Mouse (Mus musculus) gastrocnemius, postnatal 25 days (tissue): ENCODE data around the gene Rbpms2. TPM values are rescaled to one million over a fixed set of nuclear protein-coding genes. Genes with fewer than 3 reads are reported as not detected.
A peak's percentile ranks its signal among the peaks of the same experiment; 100 is the strongest.

ENCODE experiments used
- DNase-seq: peaks from one replicate; pipeline ENCODE4 v3.0.0; 2022
- long read RNA-seq, 2 experiments: library from polyadenylated mRNA; stranded (forward); transcript quantifications; one replicate each; pipeline ENCODE4 v2.0.0; 2021
- total RNA-seq, 2 experiments: library from RNA; stranded (reverse); gene quantifications; 1 replicate in 1 of 2; 2 replicates in 1 of 2; pipeline ENCODE4 v1.2.3; 2021

Gene Rbpms2
- 1 to 10 TPM; 1.4 to 2.8 TPM for total RNA-seq
- long read RNA-seq, experiment 1, partial matches to known transcripts = 0 of 2 reads
- long read RNA-seq, experiment 1, other reads (novel, unspliced or antisense) = 1 of 2 reads
- long read RNA-seq, experiment 2, partial matches to known transcripts = 0 of 3 reads
- long read RNA-seq, experiment 2, other reads (novel, unspliced or antisense) = 2 of 3 reads

DNA sequence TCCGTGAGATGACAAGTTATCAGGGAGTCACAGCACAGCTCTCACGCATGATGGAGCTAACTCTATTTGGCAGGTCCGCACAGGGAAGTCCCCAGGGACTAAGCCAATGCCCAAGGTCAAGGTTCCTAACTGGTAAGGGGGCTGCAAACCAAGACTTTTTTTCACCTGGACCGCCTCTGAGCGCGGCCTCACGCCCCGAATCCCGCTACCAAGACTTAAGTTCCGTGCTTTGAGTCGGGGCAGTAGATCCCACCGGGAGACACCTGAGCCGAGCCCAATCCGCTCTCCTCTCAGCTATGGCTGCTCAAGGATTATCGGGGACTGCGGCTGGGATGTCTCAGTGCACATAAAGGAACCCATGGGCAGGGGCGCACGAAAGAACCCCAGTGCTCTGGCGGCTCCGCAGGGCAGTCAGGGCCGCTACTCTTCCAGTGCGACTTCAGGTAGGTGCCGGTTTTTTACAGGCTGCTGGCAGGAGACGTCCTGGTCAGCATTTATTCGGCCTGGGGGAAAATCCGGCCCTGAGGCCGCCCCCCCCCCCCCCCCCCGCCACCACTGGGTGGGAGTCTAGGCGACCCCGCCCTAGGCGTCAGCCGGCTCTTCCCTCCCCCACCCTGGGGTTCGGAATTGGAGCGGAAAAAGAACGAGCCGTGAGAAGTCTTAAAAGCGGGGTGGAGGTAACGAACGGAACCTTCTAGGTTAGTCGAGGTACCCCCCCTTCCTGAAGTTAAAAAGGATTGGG, at the start of gene Rbpms2:
Gene Rbpms2 (plus strand): TSS at position 624 of the 742 bp plus-strand sequence.
- no peak for DNase-seq

- peak; percentile 98 for DNase-seq
These were observed 49.6 kb upstream of the Rbpms2 start, which contains the start of gene Plekho2 for GRCm38 (mm10) chr9:65579781-65580371. Gene Plekho2 (minus strand): TSS chr9:65580040.

DNA sequence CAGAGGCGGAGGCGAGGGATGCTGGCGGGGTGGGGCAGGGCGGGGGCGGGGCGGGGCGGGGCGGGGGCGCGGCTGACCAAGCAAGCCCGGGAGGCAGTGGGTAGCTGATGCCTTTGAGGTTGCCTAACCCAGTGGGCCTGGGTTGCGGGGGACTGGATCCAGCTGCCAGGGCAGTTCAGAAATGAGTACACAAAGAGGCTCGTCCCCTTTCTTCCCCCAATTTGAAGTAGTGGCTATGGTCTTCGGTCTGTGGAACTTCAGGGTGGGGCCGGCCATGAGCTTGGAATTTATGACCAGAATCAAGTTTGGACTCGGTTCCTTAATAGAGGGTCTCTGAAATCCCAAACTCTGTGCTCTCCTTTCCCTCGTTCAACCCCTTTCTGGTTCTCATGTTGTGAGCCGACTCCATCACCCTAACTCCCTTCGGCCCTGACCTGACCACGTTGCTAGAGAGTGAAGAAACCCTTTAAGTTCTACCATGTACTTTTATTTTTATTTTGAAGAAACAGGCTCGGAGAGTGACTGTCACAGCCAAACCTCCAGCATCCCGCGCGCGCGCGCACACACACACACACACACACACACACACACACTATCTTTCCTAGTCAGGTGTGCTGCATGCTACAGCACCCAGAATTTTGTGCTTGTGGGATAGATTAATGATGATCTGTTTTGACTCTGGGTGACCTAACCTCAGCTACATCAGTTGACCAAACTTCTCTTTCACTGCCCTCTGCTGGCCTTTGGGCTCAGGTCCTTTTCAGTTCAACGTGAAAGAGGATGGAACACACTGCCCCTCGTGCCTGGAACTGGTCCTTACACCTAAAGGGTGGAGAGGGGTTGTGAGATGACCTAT, 48.8 kb upstream of the Rbpms2 start:
- peak; percentile 79 for DNase-seq

DNA sequence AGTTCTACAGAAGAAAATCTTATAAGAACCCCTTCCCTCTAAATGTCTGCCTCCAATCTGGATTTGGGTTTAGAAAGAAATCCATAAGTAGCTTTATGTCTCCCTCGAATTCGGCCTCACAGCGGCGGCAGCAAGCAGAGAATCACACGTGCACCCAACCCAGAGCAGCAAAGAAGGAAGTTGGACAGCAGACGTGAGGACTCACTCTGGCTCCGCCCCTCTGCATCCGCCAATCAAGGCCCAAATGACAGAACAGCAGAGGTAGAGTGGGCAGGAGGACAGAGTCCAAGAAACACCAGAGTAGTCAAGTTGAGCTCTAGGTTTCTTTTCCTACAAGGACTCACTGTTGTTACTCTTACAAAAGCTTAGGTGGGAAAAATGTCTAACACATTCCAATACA, 46.4 kb upstream of the Rbpms2 start:
- DNase-seq = no peak

DNA sequence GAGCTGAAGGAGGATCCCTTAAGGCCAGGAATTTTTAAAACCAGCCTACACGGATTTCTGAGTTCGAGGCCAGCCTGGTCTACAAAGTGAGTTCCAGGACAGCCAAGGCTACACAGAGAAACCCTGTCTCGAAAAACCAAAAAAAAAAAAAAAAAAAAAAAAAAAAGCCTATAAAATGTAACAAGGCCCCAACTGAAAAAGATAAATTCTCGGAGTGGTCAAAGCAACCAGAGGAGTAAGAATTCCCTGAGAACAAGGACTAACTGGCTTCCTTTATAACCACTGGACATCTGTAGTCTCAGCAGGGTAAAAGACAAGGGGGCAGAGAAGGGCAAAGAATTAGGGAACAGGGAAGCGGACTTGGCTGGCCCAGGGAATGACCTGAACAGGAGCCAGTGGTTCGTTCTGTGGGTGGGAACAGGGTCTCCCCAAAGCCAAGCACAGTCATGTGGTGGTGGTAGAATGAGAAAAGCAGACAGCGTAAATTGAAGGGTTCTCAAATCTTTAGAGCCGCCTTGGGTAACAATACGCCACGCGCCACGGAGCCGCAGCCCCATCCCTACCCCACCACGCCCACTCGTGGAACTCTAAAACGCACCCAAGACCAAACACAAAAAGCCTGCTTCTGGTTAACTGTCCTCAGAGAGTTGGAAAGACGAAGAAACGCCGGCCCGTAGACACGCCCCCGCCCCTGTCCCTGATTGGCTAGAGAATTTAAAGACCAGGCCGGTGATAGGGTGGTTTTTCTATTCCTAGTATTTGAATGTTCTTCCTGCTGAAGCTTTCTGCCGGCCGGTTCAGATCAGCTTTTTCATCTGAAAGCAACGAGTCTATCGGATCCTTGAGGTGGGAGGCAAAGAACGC, 42.8 kb upstream of the Rbpms2 start, which contains the start of gene Pif1:
Gene Pif1 (plus strand): TSS at position 755 of the 864 bp plus-strand sequence.
- DNase-seq = peak; percentile 84

DNA sequence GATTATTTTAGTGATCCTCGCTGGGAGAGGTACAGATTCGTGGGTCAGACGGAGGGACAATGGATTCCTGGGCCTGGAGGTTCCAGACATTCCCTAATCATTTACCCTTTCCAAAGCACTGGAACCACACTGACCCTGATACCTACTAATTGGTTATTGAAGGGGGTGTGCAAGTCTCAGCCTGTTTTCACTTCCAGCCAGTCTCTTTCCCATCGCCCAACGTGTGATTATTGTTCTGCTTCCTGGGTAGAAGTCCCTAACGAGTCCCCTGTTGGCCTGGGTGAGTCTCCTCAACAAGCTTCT, 42.2 kb upstream of the Rbpms2 start:
- no peak for DNase-seq

- no peak for DNase-seq
These were observed 41.7 kb upstream of the Rbpms2 start for GRCm38 (mm10) chr9:65587573-65588358.

- no peak for DNase-seq
These were observed 40.4 kb upstream of the Rbpms2 start for GRCm38 (mm10) chr9:65589091-65589490.

GRCm38 (mm10) chr9:65592721-65593120, 36.7 kb upstream of the Rbpms2 start:
- no peak for DNase-seq

- no peak for DNase-seq
These were observed 35.9 kb upstream of the Rbpms2 start for GRCm38 (mm10) chr9:65593596-65593995.

DNA sequence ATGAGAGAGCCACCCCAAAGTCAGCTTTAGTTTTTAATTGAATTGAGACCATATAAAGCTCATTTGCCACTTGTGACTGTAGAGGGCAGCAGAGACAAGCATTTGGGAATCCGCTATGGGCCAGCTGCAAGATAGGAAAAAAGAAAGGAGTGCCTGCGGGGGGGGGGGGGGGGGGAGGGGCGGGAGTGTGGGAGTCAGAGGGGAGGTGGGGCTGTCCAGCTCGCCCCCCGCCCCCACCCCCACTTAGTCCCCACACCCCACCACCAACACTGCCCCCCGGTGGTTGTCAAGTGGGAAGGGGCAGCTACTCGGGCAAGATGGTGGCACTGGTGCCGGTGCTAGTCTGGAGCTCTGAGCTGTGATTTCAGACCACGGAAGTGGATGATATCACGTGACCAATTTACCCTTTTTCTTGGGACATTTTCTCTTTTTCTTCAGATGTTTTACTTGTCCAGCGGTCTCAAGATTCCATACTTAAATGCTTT, 30.6 kb upstream of the Rbpms2 start:
- DNase-seq = peak; percentile 36

- no peak for DNase-seq
These were observed 28.5 kb upstream of the Rbpms2 start for GRCm38 (mm10) chr9:65600951-65601350.

GRCm38 (mm10) chr9:65603401-65604102, 25.9 kb upstream of the Rbpms2 start:
- DNase-seq = no peak

DNA sequence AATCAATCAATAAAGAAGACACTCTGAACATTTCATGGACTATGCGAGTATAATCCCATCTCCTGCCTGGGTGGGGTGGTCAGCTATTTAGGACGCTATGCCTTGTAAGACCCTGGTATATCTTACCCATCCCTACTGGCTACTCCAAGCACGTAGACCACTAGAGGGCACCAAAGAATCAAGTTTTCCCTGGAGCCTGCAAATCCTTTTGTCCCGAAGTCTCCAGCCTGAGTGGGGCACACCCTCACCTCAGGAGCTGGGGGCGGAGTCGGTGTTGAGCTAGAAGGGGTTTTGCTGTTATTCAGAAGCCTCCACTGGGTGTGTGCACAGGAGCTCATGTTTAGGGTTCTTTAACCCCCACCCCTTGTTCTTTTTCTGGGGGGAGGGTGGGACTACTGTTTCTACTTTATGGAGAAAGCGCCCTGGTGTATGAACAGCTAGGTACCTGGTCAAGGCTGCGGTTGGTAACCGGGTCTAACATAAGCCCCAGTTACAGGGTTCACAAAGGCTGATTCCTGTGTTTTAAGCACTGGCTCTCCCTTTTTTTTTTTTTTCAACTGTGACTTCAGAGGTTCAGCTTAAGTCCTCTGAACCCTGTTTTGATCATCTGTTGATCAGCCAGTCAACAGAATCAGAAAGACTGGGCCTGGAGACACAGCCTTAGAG, 23.8 kb upstream of the Rbpms2 start:
- DNase-seq = peak; percentile 22

GRCm38 (mm10) chr9:65606321-65607109, 22.9 kb upstream of the Rbpms2 start:
- DNase-seq = no peak

GRCm38 (mm10) chr9:65607120-65607519, 22.3 kb upstream of the Rbpms2 start:
- no peak for DNase-seq

DNA sequence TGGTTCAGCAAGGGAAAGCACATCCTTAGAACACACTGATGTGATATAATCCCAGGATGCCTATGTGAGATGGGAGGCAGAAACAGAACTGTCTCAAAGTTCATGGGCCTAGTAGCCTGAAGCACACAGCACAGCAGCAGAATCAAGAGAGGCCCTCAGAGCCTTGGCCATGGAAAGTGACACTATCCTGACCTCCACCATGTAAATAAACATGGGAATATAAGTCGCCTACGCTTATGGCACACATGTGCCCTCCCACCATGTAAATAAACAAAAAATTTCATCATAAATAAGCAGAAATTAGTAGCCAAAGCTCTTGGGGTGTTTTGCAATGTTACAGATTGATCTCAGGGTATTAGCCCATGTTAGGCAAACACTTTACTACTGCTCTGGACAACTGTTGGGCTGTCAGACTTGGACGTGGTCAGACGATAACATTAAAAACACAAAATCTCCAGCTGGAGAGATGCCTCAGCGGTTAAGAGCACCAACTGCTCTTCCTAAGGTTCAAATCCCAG, 17.4 kb upstream of the Rbpms2 start:
- DNase-seq = no peak

GRCm38 (mm10) chr9:65613098-65613497, 16.4 kb upstream of the Rbpms2 start:
- no peak for DNase-seq
